Mouse (Mus musculus): Measurements from ENCODE around the gene Zfp280c. TPM values are rescaled to one million over a fixed set of nuclear protein-coding genes. Genes with fewer than 3 reads are reported as not detected.

Zfp280c gene
- polyA plus RNA-seq, 1 experiment from 2014 or later: 8.8 TPM

Small RNA genes within 50 kb of the gene (microRNA-seq; reads per million reads assigned to microRNA genes)
- not detected for gene Gm27828

Other genes with a start within 250 kb of the Zfp280c start
- 0.85 and 0.92 TPM in 2 replicates for gene Elf4, start 131.4 kb downstream of the Zfp280c start, polyA plus RNA-seq (2015; fragmentation: Nextera tagmentation; extraction: Ambion mirVana)
- 44.1 and 51.9 TPM in 2 replicates for gene Aifm1, start 80.9 kb downstream of the Zfp280c start, polyA plus RNA-seq (2015; fragmentation: Nextera tagmentation; extraction: Ambion mirVana)
- 81.3 and 89.1 TPM in 2 replicates for gene Rab33a, start 75.2 kb downstream of the Zfp280c start, polyA plus RNA-seq (2015; fragmentation: Nextera tagmentation; extraction: Ambion mirVana)
- gene Slc25a14, start 28.9 kb upstream of the Zfp280c start, polyA plus RNA-seq (2015; fragmentation: Nextera tagmentation; extraction: Ambion mirVana): 33.4 and 36.0 TPM in 2 replicates
- 0.12 and 0.29 TPM in 2 replicates for gene Gpr119, start 80.0 kb upstream of the Zfp280c start, polyA plus RNA-seq (2015; fragmentation: Nextera tagmentation; extraction: Ambion mirVana)
- 13.9 and 25.9 TPM in 2 replicates for gene Rbmx2, start 100.5 kb upstream of the Zfp280c start, polyA plus RNA-seq (2015; fragmentation: Nextera tagmentation; extraction: Ambion mirVana)

All from neural tube, embryonic 13.5 days (tissue).